Mouse (Mus musculus) hindbrain, embryonic 12.5 days (tissue): ENCODE measurements around the gene Nln. TPM values are rescaled to one million over a fixed set of nuclear protein-coding genes. Genes with fewer than 3 reads are reported as not detected.
A peak's percentile ranks its signal among the peaks of the same experiment; 100 is the strongest.

Source experiments
- ATAC-seq: fragments of 200-750 bp; cut with Nextera tagmentation; 2 replicates; pipeline ENCODE4 v1.8.0; 2017; ENCODE audit warnings: moderate TSS enrichment; ENCODE audit not compliant: low FRiP score
- H3K27ac ChIP-seq: fragments of 300-500 bp; sonication (generic); 2 replicates; pipeline ENCODE4 v1.5.1; 2016; ENCODE audit warnings: mild to moderate bottlenecking
- H3K27me3 ChIP-seq: fragments of 300-500 bp; sonication (generic); 2 replicates; pipeline ENCODE4 v1.6.1; 2016; ENCODE audit warnings: mild to moderate bottlenecking
- H3K36me3 ChIP-seq: fragments of 300-500 bp; sonication (generic); 2 replicates; pipeline ENCODE4 v1.6.1; 2016; ENCODE audit warnings: mild to moderate bottlenecking
- H3K4me1 ChIP-seq: fragments of 300-500 bp; sonication (generic); 2 replicates; pipeline ENCODE4 v1.6.1; 2016
- H3K4me2 ChIP-seq: fragments of 300-500 bp; sonication (generic); replicated peaks from 2 replicates; pipeline ENCODE4 v1.6.1; 2016; ENCODE audit warnings: mild to moderate bottlenecking
- H3K4me3 ChIP-seq: fragments of 300-500 bp; sonication (generic); 2 replicates; pipeline ENCODE4 v1.5.1; 2016; ENCODE audit warnings: mild to moderate bottlenecking
- H3K9ac ChIP-seq: fragments of 300-500 bp; sonication (generic); 2 replicates; pipeline ENCODE4 v1.6.1; 2016; ENCODE audit warnings: mild to moderate bottlenecking, moderate library complexity
- H3K9me3 ChIP-seq: fragments of 300-500 bp; sonication (generic); replicated peaks from 2 replicates; pipeline ENCODE4 v1.6.1; 2016; ENCODE audit warnings: mild to moderate bottlenecking
- WGBS: fragments of 180-500 bp; shearing (Covaris S2); methylation state at CpG from one replicate; pipeline ENCODE4 v1.1.7; 2016; 5-methylcytosine and 5-hydroxymethylcytosine counted together
- polyA plus RNA-seq: library from polyadenylated mRNA; unstranded; fragments of >200 nt; fragmentation: Nextera tagmentation; extraction: Ambion mirVana; gene quantifications from 2 replicates; pipeline ENCODE4 v1.2.1, GENCODE M21; 2016

Gene Nln
- polyA plus RNA-seq, 1 experiment from 2014 or later: 29.2 TPM

GRCm38 (mm10) chr13:103993142-103994084 is 116.0 kb downstream of the Nln start:
- Histone ChIP-seq H3K4me1 (no peaks in the 10 kb centered on the region), H3K9me3 (peaks cover 13% of the 10 kb centered on the region), H3K27me3 (no peaks in the 10 kb centered on the region), H3K4me2 (no peak overlapping the region), H3K36me3 (0 out of 2 replicates have a peak, but pooled peaks cover 2% of the 10 kb centered on the region), H3K4me3 (no peak overlapping the region), H3K27ac (no peak overlapping the region), H3K9ac (no peak overlapping the region)
- 80% methylated on average over 8 of the region's 8 CpGs for WGBS
- ATAC-seq: no peak

GRCm38 (mm10) chr13:103986660-103987059 is 122.8 kb downstream of the Nln start:
- H3K4me3 ChIP-seq: no peak overlapping the region
- no peak overlapping the region for H3K4me2 ChIP-seq
- no peaks in the 10 kb centered on the region for H3K4me1 ChIP-seq
- no peaks in the 10 kb centered on the region for H3K27me3 ChIP-seq
- H3K9ac ChIP-seq: no peak overlapping the region
- H3K9me3 ChIP-seq: peaks cover 15% of the 10 kb centered on the region
- 0 out of 2 replicates have a peak, but pooled peaks cover 2% of the 10 kb centered on the region for H3K36me3 ChIP-seq
- WGBS: 77% methylated on average over 4 of the region's 4 CpGs
- H3K27ac ChIP-seq: no peak overlapping the region
- no peak for ATAC-seq

DNA sequence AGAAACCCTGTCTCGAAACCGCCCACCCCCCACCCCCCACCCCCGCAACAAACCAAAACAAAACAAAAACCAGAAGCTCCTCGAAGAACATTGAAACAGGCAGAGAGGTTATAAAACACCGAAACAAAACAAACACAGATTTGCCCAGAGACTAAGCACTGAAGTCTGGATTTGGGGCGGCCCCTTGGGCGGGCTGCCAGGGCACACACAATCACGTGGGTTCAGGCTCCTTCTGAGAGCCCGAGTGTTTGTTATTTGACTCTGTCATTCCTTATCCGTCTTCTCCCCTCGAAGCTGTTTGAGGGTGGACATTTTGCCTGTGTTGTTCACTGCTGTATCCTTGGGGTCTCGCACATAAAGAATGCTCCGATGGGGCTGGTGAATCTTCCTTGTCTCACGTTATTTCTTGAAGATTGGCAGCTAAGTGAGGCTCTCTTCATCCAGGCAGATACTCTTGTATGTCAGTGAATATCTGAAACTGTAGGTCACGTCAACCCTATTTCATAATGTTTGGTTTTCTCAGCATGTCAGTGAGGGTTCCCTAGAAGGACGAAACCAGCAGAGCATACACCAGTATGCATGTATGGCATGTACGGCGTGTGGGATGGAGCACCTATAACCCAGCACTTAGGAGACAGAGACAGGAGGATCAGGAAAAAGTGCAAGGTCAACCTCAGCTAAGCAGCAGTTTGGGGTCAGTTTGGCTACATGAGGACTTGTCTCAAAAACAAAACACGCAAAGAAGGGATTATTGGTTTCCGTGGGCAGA is 123.7 kb downstream of the Nln start:
- no peak for ATAC-seq
- H3K27me3 ChIP-seq: no peaks in the 10 kb centered on the region
- H3K36me3 ChIP-seq: no peaks in the 10 kb centered on the region
- no peak overlapping the region for H3K9ac ChIP-seq
- peaks cover 8% of the 10 kb centered on the region for H3K9me3 ChIP-seq
- peak overlapping the region; percentile 5; the same call in 1 of the 2 replicates for H3K27ac ChIP-seq
- no peak overlapping the region for H3K4me2 ChIP-seq
- H3K4me1 ChIP-seq: no peaks in the 10 kb centered on the region
- no peak overlapping the region for H3K4me3 ChIP-seq
- WGBS: 77% methylated on average over 20 of the region's 20 CpGs

- H3K4me1 ChIP-seq: no peaks in the 10 kb centered on the region
- H3K4me2 ChIP-seq: no peak overlapping the region
- no peaks in the 10 kb centered on the region for H3K27me3 ChIP-seq
- 98% methylated on average over 3 of the region's 3 CpGs for WGBS
- no peak for ATAC-seq
- H3K9me3 ChIP-seq: peaks cover 2% of the 10 kb centered on the region
- H3K4me3 ChIP-seq: no peak overlapping the region
- H3K27ac ChIP-seq: no peak overlapping the region
- no peak overlapping the region for H3K9ac ChIP-seq
- H3K36me3 ChIP-seq: no peaks in the 10 kb centered on the region
Observed at GRCm38 (mm10) chr13:103982376-103982775, 127.0 kb downstream of the Nln start.

- Histone ChIP-seq H3K27ac (no peak overlapping the region), H3K36me3 (no peaks in the 10 kb centered on the region), H3K4me2 (no peak overlapping the region), H3K9ac (no peak overlapping the region), H3K27me3 (no peaks in the 10 kb centered on the region), H3K9me3 (peaks cover 2% of the 10 kb centered on the region), H3K4me1 (no peaks in the 10 kb centered on the region), H3K4me3 (no peak overlapping the region)
- no peak for ATAC-seq
- 92% methylated on average over 5 of the region's 5 CpGs for WGBS
Observed at GRCm38 (mm10) chr13:103980414-103980813, 129.0 kb downstream of the Nln start.

- H3K4me3 ChIP-seq: no peak overlapping the region
- no peaks in the 10 kb centered on the region for H3K4me1 ChIP-seq
- H3K27ac ChIP-seq: no peak overlapping the region
- H3K9me3 ChIP-seq: peaks cover 2% of the 10 kb centered on the region
- 50% methylated on average over 5 of the region's 5 CpGs for WGBS
- no peak for ATAC-seq
- H3K27me3 ChIP-seq: no peaks in the 10 kb centered on the region
- no peak overlapping the region for H3K9ac ChIP-seq
- H3K36me3 ChIP-seq: no peaks in the 10 kb centered on the region
- H3K4me2 ChIP-seq: no peak overlapping the region
Observed at GRCm38 (mm10) chr13:103978286-103978866, 131.0 kb downstream of the Nln start.

GRCm38 (mm10) chr13:103977844-103978243 is 131.6 kb downstream of the Nln start:
- no peaks in the 10 kb centered on the region for H3K4me1 ChIP-seq
- no peaks in the 10 kb centered on the region for H3K36me3 ChIP-seq
- H3K27ac ChIP-seq: no peak overlapping the region
- no peaks in the 10 kb centered on the region for H3K27me3 ChIP-seq
- no peak for ATAC-seq
- WGBS: 77% methylated on average over 6 of the region's 6 CpGs
- no peak overlapping the region for H3K4me2 ChIP-seq
- H3K9me3 ChIP-seq: peaks cover 2% of the 10 kb centered on the region
- H3K4me3 ChIP-seq: no peak overlapping the region
- H3K9ac ChIP-seq: no peak overlapping the region

DNA sequence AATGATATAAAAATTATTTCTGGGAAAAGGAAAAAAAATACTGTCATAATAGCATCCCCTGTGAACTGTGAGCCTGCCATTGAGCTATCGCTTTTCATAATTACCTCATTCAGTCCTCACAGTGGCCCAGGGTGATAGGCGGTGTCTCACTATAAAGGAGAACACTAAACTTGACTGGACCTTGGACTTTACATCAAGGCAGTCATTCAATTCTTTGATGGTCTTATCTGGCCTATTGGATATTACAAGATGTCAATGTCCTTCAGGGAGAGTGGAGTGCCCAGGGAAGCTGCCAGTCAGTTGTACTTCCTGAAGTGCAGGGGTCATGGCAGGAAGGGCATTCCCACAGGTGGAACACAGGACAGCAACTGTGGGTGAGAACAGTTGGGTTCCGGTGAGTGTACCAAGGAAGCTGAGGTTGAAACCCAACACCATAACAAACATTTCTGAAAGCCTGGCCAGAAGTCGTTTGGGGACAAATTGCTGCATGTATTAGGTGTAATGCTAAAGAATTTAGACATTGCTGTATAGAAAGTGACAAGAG is 133.2 kb downstream of the Nln start:
- Histone ChIP-seq H3K9me3 (no peaks in the 10 kb centered on the region), H3K27ac (no peak overlapping the region), H3K36me3 (no peaks in the 10 kb centered on the region), H3K4me3 (no peak overlapping the region), H3K9ac (no peak overlapping the region), H3K27me3 (no peaks in the 10 kb centered on the region), H3K4me2 (no peak overlapping the region), H3K4me1 (no peaks in the 10 kb centered on the region)
- no peak for ATAC-seq
- 76% methylated on average over 4 of the region's 4 CpGs for WGBS

GRCm38 (mm10) chr13:103975101-103975500 is 134.3 kb downstream of the Nln start:
- Histone ChIP-seq H3K9me3 (no peaks in the 10 kb centered on the region), H3K9ac (no peak overlapping the region), H3K27me3 (no peaks in the 10 kb centered on the region), H3K4me3 (no peak overlapping the region), H3K4me1 (no peaks in the 10 kb centered on the region), H3K27ac (no peak overlapping the region), H3K36me3 (no peaks in the 10 kb centered on the region), H3K4me2 (no peak overlapping the region)
- WGBS: 89% methylated on average over 10 of the region's 10 CpGs
- no peak for ATAC-seq

DNA sequence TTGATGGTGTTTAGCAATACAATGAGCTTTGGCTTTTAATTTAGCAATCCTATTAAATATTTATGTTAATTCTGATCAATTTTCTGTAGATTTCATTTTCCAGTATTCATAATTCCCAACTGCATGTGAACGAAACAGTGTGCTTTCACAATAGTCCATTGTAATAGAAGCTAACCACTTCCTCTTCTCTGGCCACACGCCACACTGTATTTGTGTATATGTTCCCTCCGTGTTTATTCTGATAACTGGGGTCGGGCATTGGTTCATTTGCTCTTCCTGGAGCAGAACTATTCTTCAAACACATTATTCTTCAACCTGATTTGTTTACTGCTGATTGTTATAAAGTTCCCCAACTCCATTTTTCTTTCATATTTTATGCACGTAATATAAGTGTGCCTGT is 135.4 kb downstream of the Nln start:
- no peak overlapping the region for H3K4me2 ChIP-seq
- H3K9ac ChIP-seq: no peak overlapping the region
- H3K27me3 ChIP-seq: no peaks in the 10 kb centered on the region
- H3K9me3 ChIP-seq: no peaks in the 10 kb centered on the region
- ATAC-seq: no peak
- no peak overlapping the region for H3K4me3 ChIP-seq
- H3K4me1 ChIP-seq: 0 out of 2 replicates have a peak, but pooled peaks cover 3% of the 10 kb centered on the region
- no peaks in the 10 kb centered on the region for H3K36me3 ChIP-seq
- 79% methylated on average over 5 of the region's 5 CpGs for WGBS
- H3K27ac ChIP-seq: no peak overlapping the region
